Mouse (Mus musculus) hindbrain, embryonic 11.5 days (tissue): ENCODE measurements around the gene Sord. TPM values are rescaled to one million over a fixed set of nuclear protein-coding genes. Genes with fewer than 3 reads are reported as not detected.

Experiments
- ATAC-seq: fragments of 200-750 bp; cut with Nextera tagmentation; 2 replicates; pipeline ENCODE4 v1.8.0; 2017; ENCODE audit warnings: mild to moderate bottlenecking, moderate TSS enrichment, moderate library complexity; ENCODE audit not compliant: low FRiP score
- DNase-seq: peaks from one replicate; pipeline ENCODE4 v3.0.0-alpha.2; 2015; ENCODE audit warnings: low spot score
- H3K27ac ChIP-seq: fragments of 300-500 bp; sonication (generic); 2 replicates; pipeline ENCODE4 v1.5.1; 2014; ENCODE audit warnings: mild to moderate bottlenecking, low read depth, low read length
- H3K27me3 ChIP-seq: fragments of 300-500 bp; sonication (generic); 2 replicates; pipeline ENCODE4 v1.6.1; 2014; ENCODE audit warnings: mild to moderate bottlenecking, low read length, moderate library complexity, mixed read lengths; ENCODE audit not compliant: control insufficient read depth, insufficient read depth
- H3K36me3 ChIP-seq: fragments of 300-500 bp; sonication (generic); 2 replicates; pipeline ENCODE4 v1.6.1; 2014; ENCODE audit warnings: mild to moderate bottlenecking, low read length, moderate library complexity, mixed read lengths; ENCODE audit not compliant: control insufficient read depth, insufficient read depth
- H3K4me1 ChIP-seq: fragments of 300-500 bp; sonication (generic); replicated peaks from 2 replicates; pipeline ENCODE4 v1.6.1; 2014; ENCODE audit warnings: low read length, mixed read lengths; ENCODE audit not compliant: control insufficient read depth, insufficient read depth
- H3K4me2 ChIP-seq: fragments of 300-500 bp; sonication (generic); replicated peaks from 2 replicates; pipeline ENCODE4 v1.6.1; 2014; ENCODE audit warnings: mild to moderate bottlenecking, low read depth, low read length
- H3K4me3 ChIP-seq: fragments of 300-500 bp; sonication (generic); 2 replicates; pipeline ENCODE4 v1.5.1; 2014; ENCODE audit warnings: low read depth, low read length
- H3K9ac ChIP-seq: fragments of 300-500 bp; sonication (generic); 2 replicates; pipeline ENCODE4 v1.6.1; 2014; ENCODE audit warnings: low read depth, low read length
- H3K9me3 ChIP-seq: fragments of 300-500 bp; sonication (generic); 2 replicates; pipeline ENCODE4 v1.6.1; 2016; ENCODE audit warnings: low read length; ENCODE audit not compliant: control insufficient read depth
- WGBS: fragments of 180-500 bp; shearing (Covaris S2); extraction: QIAGEN DNeasy Blood & Tissue Kit; methylation state at CpG from one replicate; pipeline ENCODE4 v1.1.7; 2014; 5-methylcytosine and 5-hydroxymethylcytosine counted together
- polyA plus RNA-seq: library from polyadenylated mRNA; unstranded; fragments of >200 nt; fragmentation: Nextera tagmentation; extraction: Ambion mirVana; gene quantifications from 2 replicates; pipeline ENCODE4 v1.2.1, GENCODE M21; 2014

The Sord gene
- polyA plus RNA-seq, 1 experiment from 2014 or later = 27.1 TPM

DNA sequence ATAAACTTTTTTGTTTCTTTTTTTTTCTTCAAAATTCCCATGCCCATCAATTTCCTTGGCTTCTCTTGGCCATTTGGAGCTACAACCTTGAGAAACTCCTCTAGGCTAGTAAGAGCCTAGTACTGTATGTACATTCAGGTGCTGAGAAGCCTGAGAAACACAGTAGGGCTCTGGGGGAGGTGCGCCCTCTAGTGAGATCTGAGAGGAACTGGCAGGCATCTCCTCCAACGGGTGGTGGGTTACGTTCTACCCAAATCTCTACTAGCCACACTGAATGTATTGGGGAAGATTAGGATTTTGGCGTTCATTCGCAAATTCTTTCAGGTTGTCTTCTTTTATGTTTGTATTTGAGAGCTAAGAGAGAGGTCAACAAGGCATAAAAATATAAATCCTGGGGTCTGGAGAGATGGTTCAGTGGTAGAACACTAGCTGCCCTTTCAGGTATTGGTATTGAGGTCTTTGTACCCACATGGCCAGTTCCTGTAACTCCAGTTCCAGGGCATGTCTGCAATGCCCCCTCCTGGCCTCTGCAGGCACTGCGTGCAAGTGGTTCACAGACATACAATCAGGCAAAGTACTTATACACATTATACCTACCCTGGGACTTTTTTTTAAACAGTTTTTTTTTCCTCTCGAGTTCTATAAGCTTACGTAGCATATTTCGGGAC lies 68.2 kb downstream of the Sord start:
- ATAC-seq (0 out of 2 replicates have a peak, but pooled peaks have one; percentile 33), DNase-seq (peak; percentile 80)
- no peaks in the 10 kb centered on the region for H3K36me3 ChIP-seq
- no peak overlapping the region for H3K27ac ChIP-seq
- no peaks in the 10 kb centered on the region for H3K9me3 ChIP-seq
- 13% methylated on average over 9 of the region's 9 CpGs for WGBS
- H3K27me3 ChIP-seq = peaks cover 51% of the 10 kb centered on the region
- H3K4me1 ChIP-seq = peaks cover 9% of the 10 kb centered on the region
- H3K4me3 ChIP-seq = no peak overlapping the region
- H3K9ac ChIP-seq = no peak overlapping the region
- no peak overlapping the region for H3K4me2 ChIP-seq

DNA sequence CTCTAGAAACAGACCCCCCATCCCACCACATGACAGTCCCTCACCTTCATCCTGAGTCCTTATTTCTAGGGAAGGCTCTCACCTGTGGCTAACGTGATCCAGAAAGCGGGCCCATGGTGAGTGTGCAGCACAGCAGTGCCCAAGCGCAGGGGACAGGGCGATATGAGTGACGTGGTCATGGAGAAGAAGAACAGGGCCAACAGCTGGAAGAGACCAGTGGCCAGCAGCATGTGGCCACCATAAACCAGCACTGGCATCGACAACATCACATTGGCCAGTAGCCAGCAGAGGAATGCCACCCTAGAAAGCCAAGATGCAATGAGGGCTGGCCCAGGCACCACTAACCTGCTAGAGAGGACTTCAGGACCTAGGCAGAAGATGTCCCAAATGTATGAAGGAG lies 70.0 kb downstream of the Sord start:
- Histone ChIP-seq H3K9me3 (no peaks in the 10 kb centered on the region), H3K9ac (no peak overlapping the region), H3K27ac (no peak overlapping the region), H3K27me3 (peaks cover 32% of the 10 kb centered on the region), H3K36me3 (no peaks in the 10 kb centered on the region), H3K4me1 (peaks cover 3% of the 10 kb centered on the region), H3K4me2 (no peak overlapping the region), H3K4me3 (no peak overlapping the region)
- WGBS = 81% methylated on average over 6 of the region's 6 CpGs
- no peak for DNase-seq
- ATAC-seq = no peak

DNA sequence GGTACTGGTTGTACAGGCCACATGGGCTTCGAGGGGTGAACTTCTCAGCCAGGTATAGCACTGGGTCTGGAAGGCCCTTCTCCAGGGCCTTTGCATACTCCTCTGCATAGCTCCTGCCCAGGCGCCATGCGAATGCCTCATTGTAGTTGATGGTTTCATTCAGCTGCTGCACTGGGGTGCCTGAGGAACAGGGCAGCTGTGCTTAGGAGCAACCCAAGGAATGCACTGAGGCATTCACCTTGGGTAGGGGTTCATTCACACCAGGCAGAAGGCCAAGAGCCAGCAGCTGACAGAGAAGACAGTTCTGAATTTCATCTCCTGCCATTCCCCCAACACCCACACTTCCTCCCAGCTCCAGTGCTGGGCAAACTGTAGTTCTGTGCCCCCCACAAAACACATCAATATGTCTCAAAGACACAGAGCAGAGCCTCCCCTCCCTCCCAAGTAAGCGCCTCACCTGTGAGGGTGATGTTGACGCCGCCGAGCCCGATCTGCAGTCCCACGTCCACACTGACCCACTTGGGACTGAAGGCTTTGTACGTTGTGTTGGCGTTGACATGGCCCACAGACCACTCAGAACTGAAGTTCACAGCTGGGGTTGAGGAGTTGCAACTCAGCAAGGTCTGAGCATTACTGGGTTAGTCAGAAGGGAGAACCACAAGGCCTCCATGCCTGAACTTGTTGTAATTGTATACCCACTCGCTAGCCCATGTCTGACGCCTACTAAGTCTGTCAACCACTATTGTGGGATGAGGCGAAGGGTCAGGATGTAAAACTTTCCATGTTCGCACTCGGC lies 70.7 kb downstream of the Sord start:
- Histone ChIP-seq H3K36me3 (no peaks in the 10 kb centered on the region), H3K9me3 (no peaks in the 10 kb centered on the region), H3K4me1 (peaks cover 3% of the 10 kb centered on the region), H3K9ac (no peak overlapping the region), H3K4me2 (no peak overlapping the region), H3K4me3 (no peak overlapping the region), H3K27ac (no peak overlapping the region), H3K27me3 (peaks cover 25% of the 10 kb centered on the region)
- DNase-seq (no peak), ATAC-seq (no peak)
- 85% methylated on average over 16 of the region's 16 CpGs for WGBS

DNA sequence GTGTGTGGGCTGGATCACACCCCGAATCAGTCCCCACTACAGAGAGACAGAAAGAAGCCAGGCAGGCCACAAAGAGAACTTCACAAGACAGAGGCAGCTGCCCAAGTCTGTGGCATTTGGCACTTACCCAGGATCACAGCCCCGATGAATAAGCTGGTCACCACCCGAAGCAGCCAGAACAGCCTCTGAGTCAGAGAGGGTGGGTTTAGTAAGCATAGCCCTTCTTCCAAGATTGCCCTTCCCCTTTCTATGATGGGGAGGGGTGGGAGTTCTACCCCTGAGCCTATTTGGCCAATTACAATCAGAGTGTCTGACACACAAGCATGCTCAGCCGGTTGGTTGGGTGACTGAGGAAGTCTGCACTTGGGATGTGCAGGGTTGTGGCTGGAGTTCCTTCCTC lies 71.6 kb downstream of the Sord start:
- no peaks in the 10 kb centered on the region for H3K9me3 ChIP-seq
- no peak overlapping the region for H3K9ac ChIP-seq
- H3K36me3 ChIP-seq = no peaks in the 10 kb centered on the region
- no peak overlapping the region for H3K27ac ChIP-seq
- WGBS = 83% methylated on average over 4 of the region's 4 CpGs
- no peak overlapping the region for H3K4me3 ChIP-seq
- no peak for ATAC-seq
- no peak overlapping the region for H3K4me2 ChIP-seq
- peaks cover 20% of the 10 kb centered on the region for H3K27me3 ChIP-seq
- no peak for DNase-seq
- H3K4me1 ChIP-seq = peaks cover 3% of the 10 kb centered on the region

DNA sequence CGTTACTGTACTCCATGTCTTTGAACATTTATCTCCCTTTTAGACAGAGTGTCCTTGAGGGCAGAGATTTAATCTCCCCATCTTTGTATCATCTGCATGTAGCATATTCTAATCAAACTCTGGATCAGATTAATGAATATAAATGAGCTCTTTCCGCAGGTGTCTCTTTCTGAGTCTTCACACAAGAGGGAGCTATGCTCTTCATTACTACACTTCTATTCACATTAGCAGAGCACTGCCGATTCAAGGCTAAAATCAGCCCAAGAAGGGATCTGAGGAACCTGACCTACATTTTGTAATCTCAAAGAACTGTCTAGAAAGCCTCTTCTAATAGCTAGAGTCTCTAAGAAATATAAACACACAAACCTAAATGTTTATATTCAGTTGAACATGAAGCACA lies 75.1 kb downstream of the Sord start:
- no peak overlapping the region for H3K4me2 ChIP-seq
- DNase-seq = no peak
- H3K36me3 ChIP-seq = no peaks in the 10 kb centered on the region
- peaks cover 19% of the 10 kb centered on the region for H3K27me3 ChIP-seq
- no peaks in the 10 kb centered on the region for H3K9me3 ChIP-seq
- no peak overlapping the region for H3K27ac ChIP-seq
- peaks cover 4% of the 10 kb centered on the region; the same call in 1 of the 2 replicates for H3K4me1 ChIP-seq
- no peak overlapping the region for H3K9ac ChIP-seq
- 55% methylated on average over 3 of the region's 3 CpGs for WGBS
- no peak for ATAC-seq
- H3K4me3 ChIP-seq = no peak overlapping the region

DNA sequence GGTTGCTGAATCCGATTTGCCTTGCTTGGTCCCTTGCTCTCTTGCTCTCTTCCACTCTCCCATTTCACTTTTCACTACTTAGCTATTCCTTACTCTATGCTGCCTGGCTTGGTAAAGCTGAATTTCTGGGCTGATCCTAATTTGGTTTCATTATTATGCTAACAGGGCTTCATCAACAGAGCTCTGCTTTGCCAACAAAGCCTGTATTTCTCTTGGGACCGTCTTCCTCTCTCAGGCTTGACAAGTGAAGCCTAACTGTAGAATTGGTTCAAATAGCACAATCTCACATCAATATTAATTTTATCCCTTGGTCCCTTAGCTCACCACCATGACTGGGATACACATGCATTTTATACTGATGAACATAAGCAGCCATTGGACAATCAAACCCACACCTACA lies 77.0 kb downstream of the Sord start:
- H3K36me3 ChIP-seq = no peaks in the 10 kb centered on the region
- no peak overlapping the region for H3K27ac ChIP-seq
- DNase-seq (no peak), ATAC-seq (0 out of 2 replicates have a peak, but pooled peaks have one; percentile 15)
- WGBS = 45% methylated on average over 2 of the region's 2 CpGs
- no peak overlapping the region for H3K4me2 ChIP-seq
- no peak overlapping the region for H3K9ac ChIP-seq
- H3K4me1 ChIP-seq = peaks cover 4% of the 10 kb centered on the region; the same call in 1 of the 2 replicates
- H3K4me3 ChIP-seq = no peak overlapping the region
- H3K9me3 ChIP-seq = no peaks in the 10 kb centered on the region
- peaks cover 18% of the 10 kb centered on the region for H3K27me3 ChIP-seq

DNA sequence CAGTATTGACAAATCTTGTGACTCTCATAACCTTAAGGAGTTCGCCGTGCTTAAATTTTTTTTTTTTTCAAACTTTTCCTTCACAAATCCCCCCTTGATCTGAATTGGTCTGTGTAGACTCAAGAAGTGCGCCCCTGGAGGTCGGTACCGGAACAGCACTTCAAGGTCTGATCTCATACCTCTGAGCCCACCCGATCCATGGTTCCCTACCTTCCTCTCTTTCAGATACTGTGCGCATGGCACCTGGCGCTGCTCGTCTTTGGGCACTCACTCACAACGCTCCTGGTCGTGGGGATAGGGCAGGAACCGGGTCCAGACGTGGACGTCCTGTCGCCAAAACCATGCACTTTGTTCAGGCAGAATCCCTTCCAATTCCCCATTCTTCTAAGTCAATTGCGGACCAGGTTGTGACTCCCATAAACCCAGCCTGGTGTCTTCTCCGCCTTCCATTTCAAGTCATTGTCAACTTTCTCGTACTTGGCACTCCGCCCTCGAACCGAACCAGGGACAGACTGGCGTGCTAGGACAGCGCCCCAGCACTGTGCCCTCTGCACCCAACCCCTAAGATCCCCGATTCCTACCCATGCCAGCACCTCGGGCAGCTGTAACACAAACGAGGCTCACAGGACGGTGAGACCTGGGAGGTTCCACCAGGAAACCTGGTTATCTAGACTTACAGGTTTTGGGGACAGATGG lies 78.3 kb downstream of the Sord start:
- ATAC-seq (peak; percentile 51), DNase-seq (peak; percentile 86)
- Histone ChIP-seq H3K27me3 (peaks cover 18% of the 10 kb centered on the region), H3K27ac (no peak overlapping the region), H3K36me3 (no peaks in the 10 kb centered on the region), H3K9me3 (no peaks in the 10 kb centered on the region), H3K4me3 (no peak overlapping the region; the same call in none of the 2 replicates), H3K4me2 (peak overlapping the region; percentile 17; the same call in 1 of the 2 replicates), H3K9ac (no peak overlapping the region), H3K4me1 (peaks cover 4% of the 10 kb centered on the region; the same call in 1 of the 2 replicates)
- 4% methylated on average over 27 of the region's 27 CpGs for WGBS

DNA sequence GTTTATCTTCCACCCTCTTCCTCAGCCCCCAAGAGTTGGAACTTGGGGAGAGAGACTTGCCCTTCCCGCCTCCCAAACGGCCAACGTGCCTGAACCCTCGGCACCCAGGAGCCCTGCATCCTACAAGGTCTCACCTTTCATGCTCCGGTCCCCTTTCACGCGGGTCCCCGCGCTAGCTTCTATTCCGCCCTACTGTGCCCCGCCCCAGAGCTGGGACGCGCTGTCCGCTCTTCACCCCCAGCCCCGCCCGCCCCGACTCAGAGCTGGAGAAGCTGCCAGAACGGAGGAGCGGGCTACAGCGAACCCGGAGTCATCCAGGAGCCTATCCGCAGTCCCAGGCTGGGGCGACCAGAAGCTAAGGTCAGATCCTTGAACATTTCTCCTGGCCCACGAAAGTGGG lies 79.0 kb downstream of the Sord start, which contains the start of gene Duoxa1:
Gene Duoxa1 (minus strand): TSS at position 195 of the 400 bp plus-strand sequence.
- WGBS = 4% methylated on average over 24 of the region's 24 CpGs
- Histone ChIP-seq H3K9ac (no peak within 1 kb of the TSS), H3K9me3 (no peaks in the 10 kb centered on the region), H3K36me3 (no peaks in the 10 kb centered on the region), H3K27me3 (peaks cover 18% of the 10 kb centered on the region), H3K27ac (no peak within 1 kb of the TSS), H3K4me3 (peak within 1 kb of the TSS; percentile 19), H3K4me2 (peak within 1 kb of the TSS; percentile 26), H3K4me1 (peaks cover 4% of the 10 kb centered on the region; the same call in 1 of the 2 replicates)
- DNase-seq = peak; percentile 30
- peak; percentile 39; the same call in 1 of the 2 replicates for ATAC-seq
